Mouse (Mus musculus) CH12.LX (cell line): Measurements from ENCODE around the gene Oit1. TPM values are rescaled to one million over a fixed set of nuclear protein-coding genes. Genes with fewer than 3 reads are reported as not detected.

Source experiments
- DNase-seq: peaks from one replicate; pipeline ENCODE4 v3.0.0-alpha.2; 2013; ENCODE audit errors: extremely low read depth
- H3K27ac ChIP-seq: 2 replicates; pipeline ENCODE4 v1.5.1; 2012; ENCODE audit warnings: low read depth, mild to moderate bottlenecking, control low read depth, moderate library complexity; ENCODE audit not compliant: insufficient read depth
- H3K27me3 ChIP-seq: replicated peaks from 2 replicates; pipeline ENCODE3; 2012; ENCODE audit warnings: inconsistent platforms
- H3K36me3 ChIP-seq, 2 experiments: replicated peaks in 1 of 2; 2 replicates each; pipeline versions ENCODE3 to v1.6.1; 2012; ENCODE audit warnings: inconsistent platforms in 1 of 2, low read length in 1 of 2, mild to moderate bottlenecking in 1 of 2, mixed read lengths in 1 of 2, moderate library complexity in 1 of 2; ENCODE audit not compliant: control insufficient read depth in 1 of 2, insufficient read depth in 1 of 2
- H3K4me1 ChIP-seq, 2 experiments: 2 replicates each; pipeline ENCODE4 v1.6.1; 2012; ENCODE audit warnings: inconsistent platforms in 1 of 2, moderate library complexity in 1 of 2; ENCODE audit not compliant: insufficient read depth in 2 of 2, control insufficient read depth in 1 of 2
- H3K4me2 ChIP-seq: 2 replicates; pipeline ENCODE4 v1.6.1; 2012; ENCODE audit warnings: low read depth, mild to moderate bottlenecking, control low read depth; ENCODE audit not compliant: poor library complexity, insufficient read depth, severe bottlenecking
- H3K4me3 ChIP-seq, 3 experiments: fragments of 150-350 bp in 1 of 3; sonication (generic) in 1 of 3; replicated peaks in 1 of 3; 2 replicates each; pipeline versions ENCODE3 to v1.5.1; 2011 to 2012; ENCODE audit warnings: low read depth in 2 of 3, low read length in 2 of 3, mild to moderate bottlenecking in 2 of 3, moderate library complexity in 2 of 3, control low read depth in 1 of 3, improper control_type of control experiment in 1 of 3, inconsistent platforms in 1 of 3, mixed read lengths in 1 of 3; ENCODE audit not compliant: poor library complexity in 1 of 3
- H3K79me2 ChIP-seq: replicated peaks from 2 replicates; pipeline ENCODE4 v1.6.1; 2012; ENCODE audit warnings: mild to moderate bottlenecking, moderate library complexity; ENCODE audit not compliant: control insufficient read depth, poor library complexity, insufficient read depth, severe bottlenecking; ENCODE audit errors: extremely low read depth
- H3K9ac ChIP-seq: 2 replicates; pipeline ENCODE4 v1.6.1; 2012; ENCODE audit warnings: low read depth, mild to moderate bottlenecking, control low read depth, moderate library complexity; ENCODE audit not compliant: insufficient read depth
- H3K9me3 ChIP-seq: replicated peaks from 2 replicates; pipeline ENCODE3; 2012; ENCODE audit warnings: low read length, inconsistent platforms, mixed read lengths
- CHD2 ChIP-seq: IDR thresholded peaks from 2 replicates; pipeline ENCODE4 v1.6.1; 2011; ENCODE audit warnings: low read length, improper control_type of control experiment
- ELF1 ChIP-seq: IDR thresholded peaks from 2 replicates; pipeline ENCODE4 v1.6.1; 2014; ENCODE audit warnings: low read depth, mild to moderate bottlenecking, inconsistent platforms, low read length, improper control_type of control experiment
- ETS1 ChIP-seq: conservative IDR thresholded peaks from 2 replicates; pipeline ENCODE4 v1.6.1; 2012; ENCODE audit warnings: low read depth, mild to moderate bottlenecking, inconsistent platforms, low read length, improper control_type of control experiment, moderate library complexity
- HCFC1 ChIP-seq: IDR thresholded peaks from 2 replicates; pipeline ENCODE4 v1.6.1; 2012; ENCODE audit warnings: low read depth, mild to moderate bottlenecking, inconsistent platforms, low read length, improper control_type of control experiment
- JUN ChIP-seq: IDR thresholded peaks from 2 replicates; pipeline ENCODE4 v1.6.1; 2011; ENCODE audit warnings: low read depth, mild to moderate bottlenecking, low read length, improper control_type of control experiment, moderate library complexity; ENCODE audit not compliant: insufficient read depth
- KAT2A ChIP-seq: IDR thresholded peaks from 2 replicates; pipeline ENCODE4 v1.6.1; 2012; ENCODE audit warnings: low read length, improper control_type of control experiment, inconsistent platforms; ENCODE audit not compliant: insufficient replicate concordance
- MAFK ChIP-seq: IDR thresholded peaks from 2 replicates; pipeline ENCODE4 v1.6.1; 2011; ENCODE audit warnings: low read length, improper control_type of control experiment; ENCODE audit not compliant: insufficient replicate concordance
- MXI1 ChIP-seq: IDR thresholded peaks from 2 replicates; pipeline ENCODE4 v1.6.1; 2011; ENCODE audit warnings: mild to moderate bottlenecking, low read depth, low read length, improper control_type of control experiment
- PAX5 ChIP-seq: IDR thresholded peaks from 2 replicates; pipeline ENCODE4 v1.6.1; 2012; ENCODE audit warnings: low read length, inconsistent platforms, mixed read lengths
- RAD21 ChIP-seq: IDR thresholded peaks from 2 replicates; pipeline ENCODE4 v1.6.1; 2011; ENCODE audit warnings: low read depth, mild to moderate bottlenecking, low read length, improper control_type of control experiment, moderate library complexity
- SIN3A ChIP-seq: IDR thresholded peaks from 2 replicates; pipeline ENCODE4 v1.6.1; 2012; ENCODE audit warnings: low read length, improper control_type of control experiment, inconsistent platforms
- TBP ChIP-seq: conservative IDR thresholded peaks from 2 replicates; pipeline ENCODE4 v1.6.1; 2011; ENCODE audit warnings: low read depth, low read length, improper control_type of control experiment
- UBTF ChIP-seq: IDR thresholded peaks from 2 replicates; pipeline ENCODE4 v1.6.1; 2012; ENCODE audit warnings: low read depth, mild to moderate bottlenecking, inconsistent platforms, low read length, improper control_type of control experiment, moderate library complexity
- ZMIZ1 ChIP-seq: IDR thresholded peaks from 2 replicates; pipeline ENCODE4 v1.6.1; 2012; ENCODE audit warnings: low read depth, mild to moderate bottlenecking, inconsistent platforms, low read length, improper control_type of control experiment
- ZNF384 ChIP-seq: IDR thresholded peaks from 2 replicates; pipeline ENCODE4 v1.6.1; 2012; ENCODE audit warnings: low read depth, low read length, improper control_type of control experiment, inconsistent platforms
- dilution Hi-C: fragments of 300-500 bp; cut with MboI; formaldehyde crosslinking; loops from 2 replicates; pipeline ENCODE4 v1.14.3; 2020; ENCODE audit warnings: low sequenced_read_pairs; ENCODE audit not compliant: extremely low pct_unique_long_range_greater_than_20kb, extremely low pct_ligation_motif_present
- in situ Hi-C: fragments of 300-500 bp; cut with MboI; formaldehyde crosslinking; loops from 3 replicates; pipeline ENCODE4 v1.14.3; 2019; ENCODE audit warnings: low sequenced_read_pairs, low pct_ligation_motif_present, low pct_unique_long_range_greater_than_20kb, mixed read lengths
- polyA plus RNA-seq: library from polyadenylated mRNA; unstranded; fragments of >175 nt; gene quantifications from 2 replicates; pipeline ENCODE4 v1.2.1, GENCODE M21; 2012; ENCODE audit warnings: low read depth; ENCODE audit not compliant: insufficient read length
- total RNA-seq, 2 experiments: library from RNA; depleted of rRNA; stranded (reverse); fragments of 300-350 nt in 1 of 2; fragments of >200 nt in 1 of 2; gene quantifications; 2 replicates each; pipeline ENCODE4 v1.2.3; 2012 to 2014

Gene Oit1
- total and polyA plus RNA-seq, 3 experiments: not detected

DNA sequence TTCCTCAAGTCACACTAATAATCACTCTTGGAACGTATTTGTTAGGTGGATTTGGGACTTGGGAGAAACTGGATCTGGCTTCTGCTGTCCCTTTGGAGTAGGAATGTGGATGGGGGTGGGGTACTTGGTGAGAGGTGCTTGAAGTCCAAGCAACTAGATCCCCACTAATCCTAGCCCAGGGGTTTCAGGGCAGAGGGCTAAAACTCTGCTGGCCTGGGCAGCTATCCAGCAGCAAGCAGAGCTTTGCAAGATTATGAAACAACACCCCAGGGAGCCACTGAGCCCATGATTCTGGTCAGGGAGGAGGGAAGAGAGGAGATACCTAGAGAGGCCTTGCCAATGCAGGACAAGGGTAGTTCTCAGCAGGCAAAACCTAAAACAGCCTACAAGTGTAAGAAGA lies 51.2 kb downstream of the Oit1 start:
- DNase-seq: no peak
- no peak for TF ChIP-seq MAFK
- no peak for TF ChIP-seq ZNF384
- Histone ChIP-seq H3K4me1 (peaks cover 0 to 6% of the 10 kb centered on the region in 2 experiments; a peak in 2 of 4 replicates), H3K4me3 (no peak overlapping the region), H3K27me3 (no peaks in the 10 kb centered on the region), H3K4me2 (no peak overlapping the region), H3K79me2 (no peaks in the 10 kb centered on the region), H3K36me3 (no peaks in the 10 kb centered on the region), H3K9me3 (no peaks in the 10 kb centered on the region), H3K9ac (no peak overlapping the region), H3K27ac (no peak overlapping the region)
- in situ Hi-C loops: no loop called here
- dilution Hi-C loops: no loop called here

DNA sequence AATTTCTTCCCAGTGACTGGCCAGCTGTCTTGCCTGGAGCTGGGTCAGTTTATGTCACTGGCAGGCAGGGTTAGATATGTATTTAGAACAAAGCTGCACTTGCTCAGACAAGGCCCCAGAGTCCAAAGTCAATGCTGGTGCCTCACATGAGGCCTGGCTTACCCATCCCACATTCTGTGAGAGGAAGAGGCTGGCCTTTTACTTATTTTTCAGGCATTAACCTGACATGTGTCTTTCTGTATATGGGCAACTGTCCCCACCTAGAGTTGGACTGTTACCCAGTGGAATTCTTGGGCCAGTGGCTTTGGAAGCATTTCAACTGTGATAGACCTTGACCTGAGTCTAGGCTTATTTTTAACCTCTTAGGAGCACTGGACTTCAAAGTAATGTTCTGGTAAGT lies 51.6 kb downstream of the Oit1 start:
- H3K27ac ChIP-seq: no peak overlapping the region
- no peak overlapping the region for H3K4me2 ChIP-seq
- no peaks in the 10 kb centered on the region for H3K36me3 ChIP-seq
- dilution Hi-C loops (no loop called here), in situ Hi-C loops (no loop called here)
- TF ChIP-seq HCFC1 (no peak), MXI1 (no peak)
- H3K27me3 ChIP-seq: no peaks in the 10 kb centered on the region
- no peaks in the 10 kb centered on the region for H3K79me2 ChIP-seq
- H3K9me3 ChIP-seq: no peaks in the 10 kb centered on the region
- H3K4me1 ChIP-seq: peaks cover 0 to 6% of the 10 kb centered on the region in 2 experiments; a peak in 2 of 4 replicates
- no peak overlapping the region for H3K4me3 ChIP-seq
- no peak for DNase-seq
- H3K9ac ChIP-seq: no peak overlapping the region

DNA sequence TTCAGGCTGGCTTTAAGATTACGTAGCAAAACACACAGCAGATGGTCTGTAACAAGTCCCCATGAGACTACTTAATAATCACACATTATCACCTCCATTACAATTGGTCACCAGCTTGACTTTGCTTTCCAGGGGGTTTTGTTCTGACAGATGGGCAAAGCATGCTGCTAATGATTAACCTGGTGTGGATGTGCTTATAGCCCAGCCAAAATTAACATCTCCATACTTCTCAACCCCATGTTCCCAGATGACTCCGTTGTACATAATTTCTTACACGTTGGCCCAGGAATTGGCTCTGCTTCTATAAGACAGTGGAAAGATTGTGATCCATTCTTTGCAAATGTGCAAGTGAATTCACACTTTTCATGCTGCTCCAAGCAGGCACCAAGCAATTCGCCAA lies 52.8 kb downstream of the Oit1 start:
- no peaks in the 10 kb centered on the region for H3K79me2 ChIP-seq
- dilution Hi-C loops (no loop called here), in situ Hi-C loops (no loop called here)
- peaks cover 0 to 6% of the 10 kb centered on the region in 2 experiments; a peak in 2 of 4 replicates for H3K4me1 ChIP-seq
- no peak overlapping the region for H3K4me3 ChIP-seq
- no peak for DNase-seq
- H3K36me3 ChIP-seq: no peaks in the 10 kb centered on the region
- no peak overlapping the region for H3K9ac ChIP-seq
- H3K9me3 ChIP-seq: no peaks in the 10 kb centered on the region
- H3K4me2 ChIP-seq: no peak overlapping the region
- no peak overlapping the region for H3K27ac ChIP-seq
- no peak for TF ChIP-seq PAX5
- TF ChIP-seq CHD2: no peak
- TF ChIP-seq SIN3A: no peak
- no peak for TF ChIP-seq KAT2A
- no peak for TF ChIP-seq ETS1
- TF ChIP-seq TBP: no peak
- no peak for TF ChIP-seq ELF1
- no peak for TF ChIP-seq RAD21
- no peak for TF ChIP-seq ZMIZ1
- TF ChIP-seq JUN: no peak
- TF ChIP-seq UBTF: no peak
- H3K27me3 ChIP-seq: no peaks in the 10 kb centered on the region
